Mouse (Mus musculus): ENCODE data around the gene Pgp.

Gene Pgp

GRCm38 (mm10) chr17:24461580-24461979, 8.6 kb upstream of the Pgp start:
- no peak for DNase-seq (ENCODE audit: low spot score)

GRCm38 (mm10) chr17:24462932-24463331, 7.3 kb upstream of the Pgp start:
- DNase-seq (ENCODE audit: low spot score): no peak

DNA sequence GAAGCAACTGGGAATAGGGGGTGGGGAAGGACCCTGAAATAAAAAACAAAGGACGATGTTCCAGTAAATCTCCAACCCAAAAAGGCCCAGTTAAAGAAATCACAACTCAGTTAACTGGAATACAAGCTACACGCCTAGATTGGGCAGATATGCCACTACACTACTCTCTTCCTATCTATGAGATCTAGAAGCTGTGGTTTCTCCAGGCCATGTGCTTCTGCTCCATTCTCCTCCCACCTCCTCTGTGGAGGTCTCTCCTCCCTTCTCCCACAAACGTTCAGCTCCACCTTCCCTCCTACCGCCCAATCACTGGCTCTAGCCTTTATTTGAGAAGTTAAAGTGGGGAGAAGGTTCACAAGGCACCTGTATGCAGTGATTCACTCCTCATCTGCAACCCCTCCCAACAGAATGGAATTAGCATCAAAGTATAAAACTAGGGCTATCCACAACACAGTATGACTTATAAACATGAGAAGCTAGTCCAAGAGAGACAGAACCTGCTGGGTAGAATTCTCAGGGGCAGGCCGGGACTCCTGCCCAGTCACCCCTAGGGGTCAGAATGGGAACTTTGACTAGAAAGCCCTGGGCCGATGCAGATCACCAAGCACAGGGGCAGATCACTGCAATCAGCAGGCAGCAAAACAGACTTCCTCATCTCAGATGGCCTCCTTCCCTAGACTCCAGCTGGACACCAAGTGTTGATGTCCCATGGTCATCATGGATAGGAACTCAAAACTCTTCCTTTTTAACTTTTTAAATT, 6.6 kb upstream of the Pgp start:
- DNase-seq (ENCODE audit: low spot score): no peak

DNA sequence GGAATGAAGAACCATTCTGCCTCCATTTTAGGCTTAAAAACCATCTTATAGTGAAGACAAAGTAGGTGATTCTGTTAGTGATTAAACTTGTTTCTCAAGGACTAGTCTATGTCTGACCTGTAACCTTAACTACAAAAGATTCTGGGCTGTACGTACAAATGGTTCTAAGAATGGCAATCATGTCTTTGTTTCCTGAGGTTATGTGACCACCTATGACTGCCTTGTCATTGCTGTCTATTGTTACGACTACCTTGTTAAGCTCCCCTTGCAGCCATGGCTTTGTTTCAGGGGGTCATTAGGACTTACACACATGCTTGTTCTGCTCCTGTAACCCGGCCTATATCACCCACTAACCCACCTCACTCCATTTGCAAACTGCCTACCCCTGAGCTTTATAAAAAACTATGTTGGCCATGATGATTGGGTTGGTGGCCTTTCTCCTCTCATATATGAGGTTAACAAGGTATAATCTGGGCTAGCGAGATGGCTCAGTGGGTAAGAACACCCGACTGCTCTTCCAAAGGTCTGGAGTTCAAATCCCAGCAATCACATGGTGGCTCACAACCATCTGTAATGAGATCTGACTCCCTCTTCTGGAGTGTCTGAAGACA, 1.5 kb upstream of the Pgp start:
- DNase-seq (ENCODE audit: low spot score): no peak

DNA sequence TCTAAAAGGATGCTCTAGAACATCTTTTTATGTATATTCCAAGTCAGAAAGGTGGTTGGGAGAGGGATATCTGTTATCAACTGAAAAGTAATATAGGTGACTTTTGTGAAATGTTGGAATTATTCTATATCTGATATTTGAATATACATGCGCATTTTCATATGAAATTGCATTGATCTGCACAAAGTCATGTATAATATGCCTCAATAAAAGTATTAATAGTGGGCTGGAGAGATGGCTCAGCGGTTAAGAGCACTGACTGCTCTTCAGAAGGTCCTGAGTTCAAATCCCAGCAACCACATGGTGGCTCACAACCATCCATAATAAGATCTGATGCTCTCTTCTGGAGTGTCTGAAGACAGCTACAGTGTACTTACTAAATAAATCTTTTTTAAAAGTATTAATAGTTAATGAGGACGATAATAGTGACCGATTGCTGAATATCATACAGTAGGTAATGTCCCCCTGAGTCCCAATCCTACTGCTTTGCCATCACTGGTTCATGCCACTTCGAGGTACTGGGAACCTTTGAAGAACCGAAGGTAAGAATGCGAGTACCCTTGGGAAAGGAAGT, 769 bp upstream of the Pgp start:
- no peak for DNase-seq (ENCODE audit: low spot score)

DNA sequence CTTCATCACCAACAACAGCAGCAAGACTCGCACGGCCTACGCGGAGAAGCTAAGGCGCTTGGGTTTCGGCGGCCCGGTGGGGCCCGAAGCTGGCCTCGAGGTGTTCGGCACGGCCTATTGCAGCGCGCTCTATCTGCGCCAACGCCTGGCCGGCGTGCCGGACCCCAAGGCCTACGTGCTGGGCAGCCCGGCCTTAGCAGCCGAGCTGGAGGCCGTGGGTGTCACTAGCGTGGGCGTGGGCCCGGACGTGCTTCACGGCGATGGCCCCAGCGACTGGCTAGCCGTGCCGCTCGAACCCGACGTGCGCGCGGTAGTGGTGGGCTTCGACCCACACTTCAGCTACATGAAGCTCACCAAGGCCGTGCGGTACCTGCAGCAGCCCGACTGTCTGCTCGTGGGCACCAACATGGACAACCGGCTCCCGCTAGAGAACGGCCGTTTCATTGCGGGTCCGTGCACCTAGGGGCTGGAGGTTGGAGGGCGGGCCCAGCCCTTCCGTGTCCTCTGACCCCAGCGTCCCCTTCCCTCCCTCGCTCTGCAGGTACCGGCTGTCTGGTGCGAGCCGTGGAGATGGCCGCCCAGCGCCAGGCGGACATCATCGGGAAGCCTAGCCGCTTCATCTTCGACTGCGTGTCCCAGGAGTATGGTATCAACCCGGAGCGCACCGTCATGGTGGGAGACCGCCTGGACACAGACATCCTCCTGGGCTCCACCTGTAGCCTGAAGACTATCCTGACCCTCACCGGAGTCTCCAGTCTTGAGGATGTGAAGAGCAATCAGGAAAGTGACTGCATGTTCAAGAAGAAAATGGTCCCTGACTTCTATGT, 722 bp downstream of the Pgp start:
- DNase-seq (ENCODE audit: low spot score): peak; percentile 31

DNA sequence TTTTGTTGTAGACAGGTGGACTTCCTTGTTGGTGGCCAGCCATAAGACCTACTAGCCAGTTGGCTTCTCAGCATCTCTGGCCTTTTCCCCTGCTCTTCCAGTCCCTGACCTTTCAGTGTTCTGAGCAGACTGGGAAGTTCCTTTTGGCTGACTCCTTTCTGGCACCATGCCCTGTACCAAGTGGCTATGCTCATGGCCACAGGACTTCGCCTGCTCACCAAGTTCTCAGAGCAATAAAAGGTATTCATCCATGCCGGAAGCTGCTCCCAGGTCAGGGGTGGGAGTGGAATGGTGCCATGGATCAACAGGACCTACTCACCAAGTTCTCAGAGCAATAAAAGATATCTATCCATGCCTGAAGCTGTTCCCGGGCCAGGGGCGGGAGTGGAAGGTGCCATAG, 2.3 kb downstream of the Pgp start:
- DNase-seq (ENCODE audit: low spot score): peak; percentile 47

- DNase-seq (ENCODE audit: low spot score): no peak
Measured at GRCm38 (mm10) chr17:24473612-24474275, 3.6 kb downstream of the Pgp start, which contains the start of gene Bricd5. TSS of gene Bricd5 (plus strand) at chr17:24473884.

DNA sequence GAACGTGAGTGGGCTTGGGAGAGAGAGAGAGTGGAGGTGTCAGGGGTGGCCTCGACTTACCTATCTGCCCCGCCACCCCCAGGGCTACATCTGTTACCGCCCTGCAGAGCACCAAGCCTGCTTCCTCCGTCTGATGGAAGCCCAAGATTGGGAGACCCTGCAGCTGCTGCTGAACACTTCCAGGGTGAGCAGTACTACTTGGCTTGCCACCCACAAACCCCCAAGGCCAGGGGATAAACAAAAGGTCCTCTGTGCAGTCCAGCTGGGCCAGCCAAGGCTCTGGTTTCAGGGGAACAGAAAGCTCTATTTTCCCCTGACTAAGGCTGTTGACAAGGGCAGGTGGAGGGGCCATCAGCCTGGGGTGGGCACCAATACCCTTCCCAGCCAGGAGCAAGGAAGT, 4.4 kb downstream of the Pgp start:
- no peak for DNase-seq (ENCODE audit: low spot score)

DNA sequence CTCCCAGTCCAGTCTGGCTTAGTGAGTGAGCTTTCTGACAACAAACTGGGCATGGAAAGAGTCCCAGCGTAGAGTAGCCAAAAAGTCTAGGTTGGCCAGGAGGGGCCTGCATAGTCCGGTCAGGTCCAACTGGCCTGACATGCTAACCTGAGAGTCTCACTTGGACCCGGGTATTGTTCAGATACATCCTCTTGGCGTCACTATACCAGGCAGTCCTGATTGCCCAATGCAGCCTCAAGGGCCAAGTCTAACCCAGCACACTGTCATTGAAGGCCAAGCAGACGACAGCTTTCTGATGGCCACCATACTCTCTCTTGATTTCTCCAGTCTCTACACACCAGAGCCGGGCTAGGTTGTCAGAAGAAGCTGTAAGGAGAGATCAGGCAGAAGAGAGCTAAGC, 5.4 kb downstream of the Pgp start:
- DNase-seq (ENCODE audit: low spot score): no peak

- no peak for DNase-seq (ENCODE audit: low spot score)
Measured at GRCm38 (mm10) chr17:24476022-24476776, 6.0 kb downstream of the Pgp start.

- no peak for DNase-seq (ENCODE audit: low spot score)
Measured at GRCm38 (mm10) chr17:24477053-24477984, 7.1 kb downstream of the Pgp start.

- DNase-seq (ENCODE audit: low spot score): no peak
Measured at GRCm38 (mm10) chr17:24477985-24478600, 7.9 kb downstream of the Pgp start.

DNA sequence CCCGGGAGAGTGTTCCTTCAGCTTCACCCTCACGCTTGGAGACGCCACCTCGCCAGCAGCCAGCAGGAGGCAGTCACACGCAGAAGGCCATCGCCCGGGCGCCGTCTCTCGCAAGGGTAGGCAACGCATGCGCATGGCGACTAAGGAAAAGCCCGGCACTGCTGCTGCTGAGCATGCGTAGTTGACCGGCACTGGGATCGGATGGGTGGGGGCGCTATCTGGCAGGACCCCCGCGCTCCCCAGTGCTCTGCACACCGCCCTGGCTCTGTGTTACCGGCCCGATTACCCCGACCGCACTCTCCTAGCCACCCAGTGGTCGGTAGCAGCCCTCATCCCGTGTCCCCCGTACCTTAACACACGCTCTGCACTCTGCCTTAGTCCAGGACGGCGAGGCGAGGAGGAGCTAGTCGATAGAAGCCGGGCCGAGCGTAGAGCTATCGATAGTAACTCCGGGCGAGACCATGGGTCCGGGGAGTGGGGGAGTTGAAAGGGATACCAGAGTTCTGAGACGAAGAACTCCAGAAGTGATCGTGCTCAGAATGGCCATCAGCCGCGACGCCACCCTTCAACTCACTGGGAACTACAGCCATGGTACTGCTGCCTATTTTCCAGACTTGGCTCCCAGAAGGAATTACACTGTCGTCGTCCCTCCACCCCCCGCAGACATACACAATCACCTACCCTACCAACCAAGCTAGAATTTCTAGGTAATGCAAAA, 8.6 kb downstream of the Pgp start, which contains the start of gene Mlst8:
TSS of gene Mlst8 (minus strand) at position 416 of the 718 bp plus-strand sequence.
- DNase-seq (ENCODE audit: low spot score): peak; percentile 97

- DNase-seq (ENCODE audit: low spot score): no peak
Measured at GRCm38 (mm10) chr17:24479431-24479830, 9.2 kb downstream of the Pgp start.

DNA sequence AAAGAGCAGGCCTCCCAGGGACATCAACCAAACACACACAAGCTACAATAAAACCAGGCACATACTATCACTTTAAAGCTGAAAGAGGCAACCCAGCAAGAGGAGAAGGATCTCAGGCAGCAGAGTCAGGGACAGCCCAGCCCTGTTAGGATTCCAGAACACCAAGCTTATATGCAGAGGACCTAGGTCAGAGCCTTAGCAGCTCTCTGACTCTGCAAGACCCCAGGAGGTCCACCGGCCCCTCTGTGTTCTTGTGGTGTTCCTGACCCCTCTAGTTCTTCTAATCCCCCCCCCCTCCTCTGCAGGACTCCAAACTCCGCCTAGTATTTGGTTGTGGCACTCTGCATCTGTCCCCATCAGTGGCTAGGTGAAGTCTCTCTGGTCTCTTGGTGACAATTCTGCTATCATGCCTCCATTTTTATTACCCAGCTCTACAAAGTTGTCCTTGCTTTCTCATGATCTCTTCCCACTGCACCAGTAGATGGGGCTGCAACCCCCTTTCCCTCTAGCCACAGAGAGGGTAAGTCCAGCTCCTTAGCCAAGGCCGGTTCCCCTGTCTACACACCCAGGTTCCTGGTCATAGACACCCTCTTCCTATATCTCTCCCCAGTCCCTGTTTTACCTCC, 10.1 kb downstream of the Pgp start:
- no peak for DNase-seq (ENCODE audit: low spot score)

- DNase-seq (ENCODE audit: low spot score): no peak
Measured at GRCm38 (mm10) chr17:24481027-24481815, 11.0 kb downstream of the Pgp start.

- no peak for DNase-seq (ENCODE audit: low spot score)
Measured at GRCm38 (mm10) chr17:24483495-24483894, 13.3 kb downstream of the Pgp start.

Data from urinary bladder, postnatal 25 days (tissue).